14 mouse cellular contexts compared by ENCODE assay signal in the genomic region with DNA sequence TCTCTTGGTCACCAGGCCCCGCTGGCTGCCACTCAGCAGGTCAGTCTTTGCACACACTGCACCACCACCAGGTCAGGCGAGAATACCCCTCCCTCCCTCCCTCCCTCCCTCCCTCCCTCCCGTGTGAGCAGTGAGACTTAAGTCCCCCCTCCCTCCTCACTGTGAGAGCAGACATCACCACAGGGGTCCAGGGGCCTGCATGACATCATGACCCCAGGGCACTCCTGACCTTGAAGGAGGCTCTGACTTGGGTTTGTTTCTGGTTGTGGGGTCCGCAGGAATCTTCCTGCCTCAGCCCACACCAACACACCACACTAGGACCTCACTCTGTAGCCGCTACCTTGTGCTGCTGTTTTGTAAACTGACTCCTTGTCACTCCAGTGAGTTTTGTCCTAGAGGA.
"Had no signal": no experiment of that assay in that cellular context is flagged by ENCODE, and none has a peak within 500 bp of the region (broad histone marks: within the 10 kb centered on the region; RNA-seq: fewer than 3 reads in every experiment).

No protein-coding gene starts in this region.

- H3K36me3 ChIP-seq: intestine, embryonic 15.5 days had no signal

- H3K9me3 ChIP-seq: intestine, embryonic 15.5 days; kidney, embryonic 15.5 days; midbrain, embryonic 12.5 days; midbrain, embryonic 15.5 days; neural tube, embryonic 13.5 days had no signal

- H3K4me3 ChIP-seq: intestine, embryonic 15.5 days; kidney, embryonic 15.5 days; left cerebral cortex, adult 2 months; midbrain, embryonic 12.5 days; midbrain, embryonic 15.5 days; myocyte; neural tube, embryonic 13.5 days had no signal

- H3K27ac ChIP-seq: intestine, embryonic 15.5 days; kidney, embryonic 15.5 days; left cerebral cortex, adult 2 months; midbrain, embryonic 12.5 days; midbrain, embryonic 15.5 days; neural tube, embryonic 13.5 days had no signal

- H3K4me1 ChIP-seq: intestine, embryonic 15.5 days; kidney, embryonic 15.5 days; midbrain, embryonic 15.5 days had no signal

- H3K9ac ChIP-seq: intestine, embryonic 15.5 days; kidney, embryonic 15.5 days; lung, embryonic 14.5 days; midbrain, embryonic 12.5 days; midbrain, embryonic 15.5 days; neural tube, embryonic 13.5 days had no signal

- H3K4me2 ChIP-seq: intestine, embryonic 15.5 days; kidney, embryonic 15.5 days; lung, embryonic 14.5 days; midbrain, embryonic 12.5 days; midbrain, embryonic 15.5 days; neural tube, embryonic 13.5 days had no signal

- DNase-seq: layer of hippocampus, postnatal 36 days; lung, embryonic 14.5 days; lung, postnatal 10 days; lung, postnatal 36 days; retina, postnatal 1 day; thymus, adult 18-20 months; thymus, postnatal 36 days had no signal

- ATAC-seq: intestine, embryonic 15.5 days; midbrain, embryonic 15.5 days had no signal

- H3K27me3 ChIP-seq: intestine, embryonic 15.5 days; kidney, embryonic 15.5 days; midbrain, embryonic 12.5 days; midbrain, embryonic 15.5 days; neural tube, embryonic 13.5 days had no signal
